In genomic region chr11:89100403-89100802, GRCm38 (mm10) we compare ENCODE assay signal across 8 mouse cellular contexts. TPM values are rescaled to one million over a fixed set of nuclear protein-coding genes. Genes with fewer than 3 reads are reported as not detected.
DNase-seq lines count a peak whose midpoint lies in the region; ATAC-seq lines count a peak whose summit lies in the region.

No protein-coding gene starts in this region.

- no peaks in the 10 kb centered on the region for H3K27me3 ChIP-seq in intestine, embryonic 16.5 days (replicated peaks; ENCODE audit: control insufficient read depth, insufficient read depth, low read length)

- WGBS in intestine, embryonic 16.5 days: under 1% methylated on average over 9 of the region's 9 CpGs

- peak; percentile 94 for ATAC-seq in intestine, embryonic 16.5 days

- H3K4me3 ChIP-seq in intestine, embryonic 16.5 days (ENCODE audit: low read length): peak overlapping the region; percentile 46

- H3K4me2 ChIP-seq in intestine, embryonic 16.5 days (ENCODE audit: low read depth, low read length): peak overlapping the region; percentile 75

- no peaks in the 10 kb centered on the region for H3K4me1 ChIP-seq in intestine, embryonic 16.5 days (ENCODE audit: control insufficient read depth, insufficient read depth, low read length)

- peak; percentile 76 for DNase-seq in adrenal gland, adult 8-10 months
- DNase-seq in embryo, embryonic 9.5 days (ENCODE audit: extremely low spot score): peak; percentile 85
- DNase-seq in gastrocnemius, postnatal 4 days (ENCODE audit: low spot score in 2 of 2): peak; percentile 82 to 83
- peak; percentile 82 to 85 for DNase-seq in left cerebral cortex, postnatal 25 days (ENCODE audit: low spot score in 2 of 2)
- peak; percentile 84 for DNase-seq in mesoderm, embryonic 11.5 days (ENCODE audit: low read depth, low spot score)
- peak; percentile 84 for DNase-seq in right cerebral cortex, postnatal 25 days
- peak; percentile 81 to 86 for DNase-seq in urinary bladder, postnatal 36 days (ENCODE audit: low spot score in 2 of 2)

- 0 out of 2 replicates have a peak overlapping the region, but pooled peaks have one; percentile 52 for H3K9ac ChIP-seq in intestine, embryonic 16.5 days (ENCODE audit: low read depth, low read length)

- H3K27ac ChIP-seq in intestine, embryonic 16.5 days (ENCODE audit: low read length): no peak overlapping the region

- H3K36me3 ChIP-seq in intestine, embryonic 16.5 days (ENCODE audit: control insufficient read depth, insufficient read depth, low read length): no peaks in the 10 kb centered on the region

- intact Hi-C loops in left cerebral cortex, postnatal 25 days (cut with DNase I): loop anchor here (2.0 to 10.0 kb wide), 5 partner anchors 64 to 1064 kb away; partner anchors contain the start of gene Nog

- no peaks in the 10 kb centered on the region for H3K9me3 ChIP-seq in intestine, embryonic 16.5 days (ENCODE audit: control insufficient read depth, low read length)

RNA-seq across cellular contexts. Expression of gene Gm525, which starts 26.8 kb away (rescaled TPM):
- total RNA-seq in adrenal gland, adult 8-10 months (2022): not detected
- under 1 TPM in 1 of 2 experiments, not detected in 1; 0.56 TPM for total RNA-seq in gastrocnemius, postnatal 4 days (2021)
- 1.5 TPM in 2 replicates for polyA plus RNA-seq in intestine, embryonic 16.5 days (2015; fragmentation: Nextera tagmentation; extraction: Ambion mirVana)
- total RNA-seq in left cerebral cortex, postnatal 25 days (2021): not detected

RNA-seq across cellular contexts. Expression of gene Dgke, which starts 33.8 kb away (rescaled TPM):
- total RNA-seq in adrenal gland, adult 8-10 months (2022): 10 to 100 TPM; 10.7 to 17.0 (median 14.3) TPM
- 1 to 10 TPM; 4.6 to 4.9 TPM for total RNA-seq in gastrocnemius, postnatal 4 days (2021)
- 2.3 TPM in 2 replicates for polyA plus RNA-seq in intestine, embryonic 16.5 days (2015; fragmentation: Nextera tagmentation; extraction: Ambion mirVana)
- 10 to 100 TPM; 51.0 to 53.0 TPM for total RNA-seq in left cerebral cortex, postnatal 25 days (2021)
